Mouse (Mus musculus) myocyte (in vitro differentiated cells): Measurements from ENCODE around the gene Tacr2.

ENCODE experiments used
- CEBPB ChIP-seq: IDR thresholded peaks from 2 replicates; pipeline ENCODE4 v1.6.1; 2011; ENCODE audit warnings: mild to moderate bottlenecking, moderate library complexity; ENCODE audit not compliant: poor library complexity, insufficient read depth, severe bottlenecking
- E2F4 ChIP-seq: IDR thresholded peaks from one replicate; pipeline ENCODE4 v1.6.1; 2011; ENCODE audit warnings: mild to moderate bottlenecking, control low read depth, moderate library complexity; ENCODE audit not compliant: insufficient read depth
- MAX ChIP-seq: IDR thresholded peaks from one replicate; pipeline ENCODE4 v1.6.1; 2011; ENCODE audit warnings: low read depth, mild to moderate bottlenecking, control low read depth
- MYOD1 ChIP-seq, 3 experiments: IDR thresholded peaks; one replicate each; pipeline ENCODE4 v1.6.1; 2011; ENCODE audit warnings: control low read depth in 2 of 3, low read depth in 2 of 3, mild to moderate bottlenecking in 2 of 3, moderate library complexity in 1 of 3; ENCODE audit not compliant: insufficient read length in 2 of 3, control insufficient read depth in 1 of 3
- MYOG ChIP-seq, 3 experiments: IDR thresholded peaks; one replicate each; pipeline ENCODE4 v1.6.1; 2011; ENCODE audit warnings: control low read depth in 2 of 3, low read depth in 2 of 3, mild to moderate bottlenecking in 2 of 3; ENCODE audit not compliant: insufficient read length in 2 of 3, control insufficient read depth in 1 of 3, insufficient read depth in 1 of 3
- POLR2A ChIP-seq: IDR thresholded peaks from one replicate; pipeline ENCODE4 v1.6.1; 2011; ENCODE audit warnings: low read depth, mild to moderate bottlenecking, control low read depth, moderate library complexity; ENCODE audit not compliant: insufficient read length
- POLR2AphosphoS2 ChIP-seq: IDR thresholded peaks from one replicate; pipeline ENCODE4 v1.6.1; 2011; ENCODE audit warnings: low read depth, control low read depth; ENCODE audit not compliant: insufficient read length
- SRF ChIP-seq: IDR thresholded peaks from one replicate; pipeline ENCODE4 v1.6.1; 2011; ENCODE audit warnings: low read depth; ENCODE audit not compliant: control insufficient read depth, insufficient read length
- USF1 ChIP-seq: IDR thresholded peaks from one replicate; pipeline ENCODE4 v1.6.1; 2011; ENCODE audit warnings: low read depth, mild to moderate bottlenecking, control low read depth, moderate library complexity

- TF ChIP-seq POLR2A (no peak), MYOD1 (IDR thresholded peaks at IDR 0.05; ENCODE audit: control insufficient read depth in 1 of 3, insufficient read length in 2 of 3, low read depth in 2 of 3) (no peak), E2F4 (no peak), MAX (no peak), SRF (no peak), CEBPB (no peak), POLR2AphosphoS2 (no peak), MYOG (IDR thresholded peaks at IDR 0.05; ENCODE audit: control insufficient read depth in 1 of 3, insufficient read depth in 1 of 3, insufficient read length in 2 of 3, low read depth in 2 of 3) (no peak), USF1 (no peak)
Measured at GRCm38 (mm10) chr10:62269278-62269677, 17.0 kb downstream of the Tacr2 start.
